Mouse (Mus musculus): Measurements from ENCODE around the gene C330021F23Rik. TPM values are rescaled to one million over a fixed set of nuclear protein-coding genes. Genes with fewer than 3 reads are reported as not detected.
"Not testable (repeated sequence)": the region's sequence is repeated elsewhere in the genome, so short reads cannot be mapped to it uniquely, and the experiment has no call there.

Gene C330021F23Rik
- polyA plus RNA-seq, 1 experiment from 2014 or later: 5.0 TPM

DNA sequence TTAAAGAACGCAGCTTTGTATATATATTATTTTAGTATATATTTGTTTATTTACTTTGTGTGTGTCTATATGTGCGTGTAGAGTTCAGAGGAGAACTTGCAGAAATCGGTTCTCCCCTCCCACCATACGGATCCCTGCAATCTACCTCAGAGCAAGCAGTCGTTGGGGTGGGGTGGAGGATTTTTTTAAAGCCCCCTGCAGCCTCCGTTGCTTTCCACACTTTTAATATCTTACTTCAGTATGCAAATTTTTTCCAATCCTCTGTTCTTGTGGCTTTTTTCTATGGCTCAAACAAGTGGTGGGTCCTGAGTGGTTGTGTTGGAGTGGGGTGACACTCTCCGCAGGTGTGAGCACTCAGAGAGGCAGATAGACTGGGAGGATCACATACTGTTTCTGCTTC, 588 bp downstream of the C330021F23Rik start:
- 9% methylated on average over 7 of the region's 7 CpGs for WGBS
- no peaks in the 10 kb centered on the region for H3K27me3 ChIP-seq (replicated peaks)
- H3K27ac ChIP-seq: no peak overlapping the region
- H3K4me1 ChIP-seq (replicated peaks): no peaks in the 10 kb centered on the region; the same call in 1 of the 2 replicates
- no peaks in the 10 kb centered on the region for H3K9me3 ChIP-seq
- no peak overlapping the region; the same call in 1 of the 2 replicates for H3K9ac ChIP-seq
- 0 out of 2 replicates have a peak, but pooled peaks have one; percentile 49 for ATAC-seq
- peak overlapping the region; percentile 25 for H3K4me3 ChIP-seq (replicated peaks)
- H3K36me3 ChIP-seq: no peaks in the 10 kb centered on the region
- H3K4me2 ChIP-seq (replicated peaks): peak overlapping the region; percentile 48

DNA sequence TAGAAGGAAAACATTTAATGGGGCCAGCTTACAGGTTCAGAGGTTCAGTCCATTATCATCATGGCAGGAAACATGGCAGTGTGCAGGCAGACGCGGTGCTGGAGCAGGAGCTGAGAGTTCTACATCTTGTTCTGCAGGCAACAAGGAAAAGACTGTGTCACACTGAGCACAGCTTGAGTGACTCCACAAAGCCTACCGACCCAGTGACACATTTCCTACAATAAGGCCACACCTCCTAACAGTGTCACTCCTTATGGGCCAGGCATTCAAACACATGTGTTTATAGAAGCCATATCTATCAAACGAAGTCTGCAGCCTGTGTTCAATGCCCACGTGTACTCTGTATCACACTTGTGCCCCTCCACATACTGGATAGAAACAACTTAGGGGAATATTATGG, 2.0 kb downstream of the C330021F23Rik start:
- no peak for ATAC-seq

DNA sequence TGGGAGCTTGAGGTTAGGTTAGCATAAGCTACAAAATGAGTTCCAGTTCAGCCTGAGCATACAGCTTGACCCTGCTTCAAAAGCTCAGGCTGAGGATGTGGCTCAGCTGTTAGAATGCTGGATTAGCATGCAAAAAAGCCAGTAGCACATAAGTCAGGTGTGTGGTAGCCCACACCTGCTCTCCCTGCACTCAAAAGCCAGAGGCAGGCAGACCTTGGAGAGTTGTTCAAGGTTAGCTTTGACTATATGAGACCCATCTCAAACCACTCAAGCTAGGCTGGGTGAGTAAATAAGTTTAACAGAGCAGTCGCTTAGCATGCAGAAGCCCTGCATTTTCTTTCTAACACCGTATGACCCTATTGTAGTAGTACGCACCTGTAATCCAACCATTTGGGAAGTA, 6.8 kb downstream of the C330021F23Rik start:
- WGBS: 90% methylated on average over 3 of the region's 3 CpGs
- no peak overlapping the region for H3K9ac ChIP-seq
- H3K4me2 ChIP-seq (replicated peaks): no peak overlapping the region
- H3K27me3 ChIP-seq (replicated peaks): no peaks in the 10 kb centered on the region
- no peak overlapping the region for H3K4me3 ChIP-seq (replicated peaks)
- H3K4me1 ChIP-seq (replicated peaks): 0 out of 2 replicates have a peak, but pooled peaks cover 2% of the 10 kb centered on the region
- H3K9me3 ChIP-seq: no peaks in the 10 kb centered on the region
- H3K36me3 ChIP-seq: no peaks in the 10 kb centered on the region
- ATAC-seq: no peak
- H3K27ac ChIP-seq: no peak overlapping the region

More for the DNA sequence above, 2.0 kb downstream of the C330021F23Rik start:
- H3K4me1 ChIP-seq (replicated peaks): no peaks in the 10 kb centered on the region; the same call in 1 of the 2 replicates
- WGBS: 84% methylated on average over 5 of the region's 5 CpGs
- no peaks in the 10 kb centered on the region for H3K9me3 ChIP-seq
- H3K4me2 ChIP-seq (replicated peaks): no peak overlapping the region
- H3K27me3 ChIP-seq (replicated peaks): no peaks in the 10 kb centered on the region
- H3K36me3 ChIP-seq: no peaks in the 10 kb centered on the region
- no peak overlapping the region for H3K27ac ChIP-seq
- no peak overlapping the region for H3K4me3 ChIP-seq (replicated peaks)
- H3K9ac ChIP-seq: no peak overlapping the region

DNA sequence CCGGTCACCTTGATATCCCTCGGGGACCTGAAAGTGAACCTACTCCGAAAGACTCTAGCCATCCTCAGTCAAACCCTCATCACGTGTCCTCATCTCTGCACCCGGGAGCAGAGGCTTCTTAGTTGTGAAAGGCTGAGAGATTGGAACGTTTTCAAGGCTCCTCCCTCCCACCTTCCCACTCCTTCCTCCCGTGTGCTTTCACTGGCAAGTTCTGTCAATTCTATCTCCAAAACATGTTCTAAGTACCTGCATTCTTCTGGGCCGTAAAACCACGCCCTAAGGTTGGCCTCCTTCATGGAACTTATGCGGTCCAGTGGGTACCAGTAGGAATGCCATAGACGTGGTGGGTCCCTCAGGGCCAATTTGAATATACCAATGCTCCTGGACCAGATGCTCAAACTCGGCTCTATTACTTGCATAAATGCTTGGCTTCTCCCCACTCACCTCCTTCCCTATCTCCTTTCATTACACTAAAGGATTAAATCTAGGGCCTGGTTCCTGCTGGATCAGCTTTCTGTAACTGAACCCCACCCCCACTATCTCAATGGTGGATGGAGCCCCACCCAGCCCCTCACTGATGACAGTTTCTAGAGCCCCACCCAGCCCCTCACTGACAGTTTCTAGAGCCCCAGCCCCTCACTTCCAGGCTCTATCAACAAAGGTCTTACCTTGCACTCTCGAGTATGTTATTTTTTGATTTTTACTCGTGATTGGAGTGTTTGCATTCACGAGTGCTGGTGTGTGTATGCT, 8.6 kb downstream of the C330021F23Rik start:
- H3K27ac ChIP-seq: no peak overlapping the region
- H3K4me1 ChIP-seq (replicated peaks): 0 out of 2 replicates have a peak, but pooled peaks cover 4% of the 10 kb centered on the region
- no peaks in the 10 kb centered on the region for H3K36me3 ChIP-seq
- no peaks in the 10 kb centered on the region for H3K9me3 ChIP-seq
- peak; percentile 22 for ATAC-seq
- H3K9ac ChIP-seq: no peak overlapping the region
- no peak overlapping the region for H3K4me3 ChIP-seq (replicated peaks)
- no peaks in the 10 kb centered on the region for H3K27me3 ChIP-seq (replicated peaks)
- 65% methylated on average over 15 of the region's 15 CpGs for WGBS
- H3K4me2 ChIP-seq (replicated peaks): no peak overlapping the region

DNA sequence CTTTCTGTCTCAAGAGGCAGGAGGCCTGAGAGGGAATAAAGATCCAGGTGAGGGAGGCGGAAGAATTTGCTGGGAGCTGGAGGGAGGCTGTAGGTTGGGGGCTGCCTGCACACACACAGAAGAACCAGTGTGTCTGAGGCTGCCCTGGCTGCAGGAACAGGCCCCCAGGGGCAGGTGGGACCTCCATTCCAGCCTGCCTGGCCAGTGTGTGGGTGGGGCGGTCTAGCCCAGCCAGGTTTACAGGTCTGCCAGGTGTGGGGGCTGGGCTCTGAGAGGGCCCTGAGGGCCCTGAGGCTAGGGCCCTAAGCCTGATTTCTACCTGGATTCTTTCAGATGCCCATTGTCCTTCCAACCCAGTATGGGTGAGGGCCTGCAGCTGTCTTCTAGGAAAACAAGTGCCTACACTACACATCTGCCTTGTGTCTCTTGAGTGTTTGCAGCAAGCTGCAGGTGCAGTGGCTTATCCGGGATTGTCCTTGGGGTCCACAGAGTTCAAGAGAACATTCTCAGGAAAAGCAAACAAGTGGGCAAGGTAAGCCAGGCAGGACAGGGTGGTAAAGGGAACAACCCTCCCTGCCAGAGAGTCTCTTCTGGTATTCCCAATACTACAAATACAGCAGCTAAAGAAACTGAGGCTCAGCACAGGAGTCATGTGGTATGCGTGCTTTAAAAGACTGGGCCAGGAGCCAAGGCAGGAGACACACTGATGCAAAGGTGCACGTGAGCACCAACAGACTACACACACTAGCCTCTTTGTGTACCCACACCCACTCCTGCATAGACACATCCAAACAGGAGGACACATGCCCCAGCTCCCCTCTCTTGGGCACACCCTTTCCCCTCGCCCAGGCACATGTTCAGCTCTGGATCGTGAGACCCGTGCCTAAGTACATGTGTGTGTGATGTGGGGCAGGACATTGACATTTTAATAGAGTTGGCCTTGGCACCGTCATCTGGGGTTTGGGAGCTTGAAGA, 11.9 kb downstream of the C330021F23Rik start:
- no peaks in the 10 kb centered on the region for H3K36me3 ChIP-seq
- WGBS: 64% methylated on average over 9 of the region's 9 CpGs
- no peak overlapping the region for H3K9ac ChIP-seq
- 0 out of 2 replicates have a peak, but pooled peaks cover 4% of the 10 kb centered on the region for H3K4me1 ChIP-seq (replicated peaks)
- peak; percentile 84 for ATAC-seq
- H3K4me3 ChIP-seq (replicated peaks): no peak overlapping the region
- H3K27ac ChIP-seq: peak overlapping the region; percentile 2
- no peaks in the 10 kb centered on the region for H3K9me3 ChIP-seq
- H3K4me2 ChIP-seq (replicated peaks): no peak overlapping the region
- H3K27me3 ChIP-seq (replicated peaks): no peaks in the 10 kb centered on the region

DNA sequence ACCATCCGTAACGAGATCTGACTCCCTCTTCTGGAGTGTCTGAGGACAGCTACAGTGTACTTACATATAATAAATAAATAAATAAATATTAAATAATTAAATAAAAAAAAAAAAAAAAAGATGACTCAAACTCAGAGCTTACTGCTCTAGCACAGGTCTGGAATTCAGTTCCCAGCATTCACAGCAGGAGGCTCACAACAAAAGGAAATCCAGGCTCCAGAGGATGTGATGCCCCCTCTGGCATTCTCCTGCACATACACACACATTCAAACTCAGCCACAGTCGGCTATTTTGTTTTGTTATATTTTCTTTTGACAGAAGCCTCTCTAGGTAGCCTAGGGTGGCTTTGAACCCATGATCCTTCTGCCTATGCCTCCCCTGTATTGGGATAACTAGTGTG, 14.2 kb downstream of the C330021F23Rik start:
- not testable (repeated sequence) for ATAC-seq; H3K27me3 ChIP-seq (replicated peaks)

DNA sequence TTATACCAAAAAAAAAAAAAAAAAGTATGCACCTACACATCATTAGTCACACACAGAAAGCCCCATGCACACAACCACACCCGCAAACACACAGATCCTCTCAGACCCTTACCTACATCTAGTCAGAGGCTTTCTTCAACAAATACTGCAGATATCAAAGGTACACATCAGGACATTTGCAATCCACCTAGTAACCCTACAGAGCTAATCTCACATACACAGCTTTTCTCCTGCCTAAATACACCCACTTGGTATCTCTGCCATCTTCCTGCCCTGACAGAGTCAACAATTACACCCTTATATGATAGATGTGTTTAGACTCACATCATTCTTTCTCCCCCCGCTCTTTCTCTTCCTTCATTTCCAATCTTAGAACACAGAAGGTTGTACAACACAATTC, 18.7 kb downstream of the C330021F23Rik start:
- H3K9me3 ChIP-seq: no peaks in the 10 kb centered on the region
- no peak overlapping the region for H3K27ac ChIP-seq
- no peaks in the 10 kb centered on the region for H3K4me1 ChIP-seq (replicated peaks)
- H3K4me2 ChIP-seq (replicated peaks): no peak overlapping the region
- H3K36me3 ChIP-seq: no peaks in the 10 kb centered on the region
- 70% methylated on average over 2 of the region's 2 CpGs for WGBS
- no peak for ATAC-seq
- H3K27me3 ChIP-seq (replicated peaks): no peaks in the 10 kb centered on the region
- H3K4me3 ChIP-seq (replicated peaks): no peak overlapping the region
- H3K9ac ChIP-seq: no peak overlapping the region

More for the DNA sequence above, 14.2 kb downstream of the C330021F23Rik start:
- H3K4me3 ChIP-seq (replicated peaks); H3K9ac ChIP-seq; H3K9me3 ChIP-seq; H3K4me2 ChIP-seq (replicated peaks); H3K4me1 ChIP-seq (replicated peaks); H3K36me3 ChIP-seq; H3K27ac ChIP-seq: not testable (repeated sequence)
- 94% methylated on average over 3 of the region's 3 CpGs for WGBS

DNA sequence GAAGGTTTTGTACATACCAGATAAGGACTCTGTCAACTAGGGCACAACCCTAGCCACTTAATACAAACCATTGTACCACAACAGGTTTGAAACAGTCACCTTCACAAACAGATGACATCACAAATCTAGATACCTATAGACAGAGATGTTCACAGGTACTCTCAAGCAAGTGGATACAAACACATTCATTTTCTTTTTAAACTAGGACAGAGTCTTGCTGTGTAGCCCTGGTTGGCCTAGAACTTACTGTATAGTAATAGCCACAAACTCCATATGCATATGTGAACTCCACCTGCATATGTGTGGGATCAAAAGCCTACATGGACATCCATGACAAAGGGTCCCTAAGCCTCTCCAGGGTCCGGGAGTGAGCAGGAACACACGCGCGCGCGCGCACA, 19.2 kb downstream of the C330021F23Rik start, which contains the start of gene Camsap3:
Gene Camsap3 (plus strand): TSS at position 301 of the 398 bp plus-strand sequence.
- Histone ChIP-seq H3K9ac (peak within 1 kb of the TSS; percentile 76), H3K9me3 (no peaks in the 10 kb centered on the region), H3K4me2 (replicated peaks) (peak within 1 kb of the TSS; percentile 86), H3K27me3 (replicated peaks) (no peaks in the 10 kb centered on the region), H3K36me3 (no peaks in the 10 kb centered on the region), H3K4me3 (replicated peaks) (peak within 1 kb of the TSS; percentile 68), H3K4me1 (replicated peaks) (0 out of 2 replicates have a peak, but pooled peaks cover 2% of the 10 kb centered on the region), H3K27ac (peak within 1 kb of the TSS; percentile 88)
- ATAC-seq: no peak; the same call in 1 of the 2 replicates
- WGBS: 10% methylated on average over 7 of the region's 7 CpGs

DNA sequence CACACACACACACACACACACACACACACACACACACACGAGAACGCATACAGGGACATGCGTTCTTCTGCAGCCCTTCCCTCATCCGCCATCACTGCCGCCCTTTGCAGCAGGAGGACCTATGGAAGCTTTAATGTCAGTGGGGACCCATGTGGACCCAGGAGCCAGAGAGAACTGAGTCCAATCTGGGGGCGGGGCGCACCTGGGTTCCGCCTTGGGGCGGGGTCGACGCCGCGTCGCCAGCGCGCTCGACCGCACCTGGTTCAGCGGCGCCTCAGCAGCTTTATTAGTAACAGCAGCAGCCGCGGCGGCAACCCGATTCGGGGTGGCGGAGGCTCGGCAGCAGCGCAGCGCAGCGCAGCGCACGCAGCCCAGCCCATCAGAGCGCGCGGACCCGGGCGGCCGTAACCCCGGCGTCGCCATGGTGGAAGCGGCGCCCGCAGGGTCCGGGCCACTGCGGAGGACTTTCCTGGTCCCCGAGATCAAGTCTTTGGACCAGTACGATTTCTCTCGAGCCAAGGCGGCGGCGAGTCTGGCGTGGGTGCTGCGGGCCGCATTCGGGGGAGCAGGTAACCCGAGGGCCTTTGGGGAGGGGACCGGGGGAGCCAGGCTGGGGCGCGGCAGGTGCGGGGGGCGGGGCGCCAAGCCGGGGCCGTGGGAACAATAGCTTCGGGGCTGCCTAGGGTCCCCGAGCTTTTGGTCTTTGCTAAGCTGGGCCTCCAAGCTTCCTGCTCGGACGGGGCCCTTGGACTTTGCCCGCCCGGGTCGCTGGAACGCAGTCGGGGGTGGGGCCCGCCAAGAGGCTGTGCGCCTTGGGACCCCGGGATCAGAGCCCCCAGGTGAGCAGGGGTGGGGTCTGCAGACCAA, 19.8 kb downstream of the C330021F23Rik start:
- Histone ChIP-seq H3K27ac (peak overlapping the region; percentile 88), H3K4me3 (replicated peaks) (peak overlapping the region; percentile 68), H3K9ac (peak overlapping the region; percentile 76), H3K4me1 (replicated peaks) (0 out of 2 replicates have a peak, but pooled peaks cover 2% of the 10 kb centered on the region), H3K9me3 (no peaks in the 10 kb centered on the region), H3K4me2 (replicated peaks) (peak overlapping the region; percentile 86), H3K36me3 (no peaks in the 10 kb centered on the region), H3K27me3 (replicated peaks) (no peaks in the 10 kb centered on the region)
- peak; percentile 90 for ATAC-seq
- WGBS: under 1% methylated on average over 73 of the region's 77 CpGs

DNA sequence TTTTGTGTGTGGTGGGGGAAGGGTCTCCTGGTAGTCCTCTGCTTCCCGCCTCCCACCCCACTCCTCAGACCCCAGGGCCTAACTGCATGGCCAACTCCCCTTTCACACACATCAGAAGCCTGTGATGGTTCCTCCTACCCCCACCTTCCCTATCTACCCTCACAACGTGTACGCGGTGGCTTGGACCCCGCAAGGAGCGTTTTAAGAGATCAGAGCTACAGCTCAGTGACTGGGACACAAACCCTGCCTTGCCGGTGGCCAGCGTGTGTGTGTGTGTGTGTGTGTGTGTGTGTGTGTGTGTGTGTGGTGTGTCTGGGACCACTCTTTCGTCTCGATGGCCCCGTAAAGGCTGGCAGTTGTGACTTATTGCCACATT, 20.5 kb downstream of the C330021F23Rik start:
- 8% methylated on average over 11 of the region's 11 CpGs for WGBS

DNA sequence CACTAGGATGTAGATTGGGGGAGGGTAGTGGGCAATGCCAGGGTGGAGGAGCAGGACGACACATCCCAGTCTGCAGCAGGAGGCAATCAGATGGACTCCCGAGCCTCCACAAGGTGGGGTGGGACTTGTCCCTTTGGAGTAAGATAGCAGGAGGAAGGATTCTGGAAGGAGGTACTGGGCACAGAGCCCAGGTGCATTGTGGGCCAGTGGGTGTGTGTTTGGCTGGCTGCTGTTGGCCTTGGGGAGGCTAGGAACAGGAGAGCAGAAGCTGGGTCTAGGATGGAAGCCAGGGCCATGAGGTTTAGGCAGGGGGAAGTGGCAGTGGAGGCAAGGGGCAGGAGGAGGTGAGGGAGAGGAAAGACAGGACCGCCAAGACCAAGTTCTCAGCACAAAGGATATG, 25.7 kb downstream of the C330021F23Rik start:
- Histone ChIP-seq H3K27me3 (replicated peaks) (no peaks in the 10 kb centered on the region), H3K4me2 (replicated peaks) (no peak overlapping the region), H3K9me3 (no peaks in the 10 kb centered on the region), H3K27ac (no peak overlapping the region), H3K4me1 (replicated peaks) (peaks cover 6% of the 10 kb centered on the region; the same call in 1 of the 2 replicates), H3K4me3 (replicated peaks) (no peak overlapping the region), H3K9ac (no peak overlapping the region), H3K36me3 (no peaks in the 10 kb centered on the region)
- ATAC-seq: 0 out of 2 replicates have a peak, but pooled peaks have one; percentile 9
- 45% methylated on average over 3 of the region's 3 CpGs for WGBS

More for the DNA sequence above, 20.5 kb downstream of the C330021F23Rik start:
- peak; percentile 68 for ATAC-seq
- 0 out of 2 replicates have a peak, but pooled peaks cover 5% of the 10 kb centered on the region for H3K4me1 ChIP-seq (replicated peaks)
- H3K27me3 ChIP-seq (replicated peaks): no peaks in the 10 kb centered on the region
- H3K27ac ChIP-seq: peak overlapping the region; percentile 88
- H3K9me3 ChIP-seq: no peaks in the 10 kb centered on the region
- peak overlapping the region; percentile 68 for H3K4me3 ChIP-seq (replicated peaks)
- H3K9ac ChIP-seq: peak overlapping the region; percentile 76
- no peaks in the 10 kb centered on the region for H3K36me3 ChIP-seq
- H3K4me2 ChIP-seq (replicated peaks): peak overlapping the region; percentile 86

Measured in intestine, embryonic 15.5 days (tissue).